In the genomic region with DNA sequence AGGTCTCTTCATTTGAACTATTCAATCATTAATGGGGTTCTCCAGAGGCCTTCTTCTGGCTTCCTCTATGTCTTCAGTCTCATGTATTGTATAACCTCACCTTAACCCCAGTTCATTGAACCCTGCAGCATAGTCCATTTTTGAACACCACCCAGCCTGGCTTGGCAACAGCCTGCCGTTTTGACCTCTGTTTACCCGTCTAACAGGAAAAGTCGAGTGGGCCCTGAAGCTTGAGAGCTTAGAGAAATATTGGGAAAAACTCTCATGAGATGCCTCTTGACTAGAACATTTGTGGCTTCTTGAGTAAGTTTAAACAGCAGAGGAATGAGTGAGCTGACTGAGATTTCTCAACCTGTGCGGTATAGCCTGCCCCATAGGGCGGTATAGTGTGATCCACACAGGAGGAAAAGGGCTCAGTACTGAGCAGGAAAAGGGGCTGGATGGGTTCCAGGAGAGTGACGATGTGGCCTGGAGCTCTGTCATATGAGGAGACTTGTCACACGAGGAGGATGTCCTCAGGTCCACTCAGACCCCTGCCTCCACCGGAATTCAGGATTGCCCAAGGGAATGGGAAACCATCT, we compare ENCODE assay signal across 16 mouse cellular contexts. TPM values are rescaled to one million over a fixed set of nuclear protein-coding genes. Genes with fewer than 3 reads are reported as not detected.
DNase-seq lines count a peak whose midpoint lies in the region; ATAC-seq and TF ChIP-seq lines count a peak whose summit lies in the region.
"Had no signal": no experiment of that assay in that cellular context is flagged by ENCODE, and none has a peak within 500 bp of the region (broad histone marks: within the 10 kb centered on the region; RNA-seq: fewer than 3 reads in every experiment).

No protein-coding gene starts in this region.

- H3K36me3 ChIP-seq in heart, embryonic 11.5 days (ENCODE audit: control insufficient read depth, insufficient read depth, low read length): no peaks in the 10 kb centered on the region
- H3K36me3 ChIP-seq: embryonic facial prominence, embryonic 13.5 days; forebrain, embryonic 12.5 days; liver, embryonic 15.5 days; midbrain, embryonic 15.5 days had no signal

- H3K27me3 ChIP-seq in heart, embryonic 11.5 days (ENCODE audit: control insufficient read depth, insufficient read depth, low read length): no peaks in the 10 kb centered on the region; the same call in 1 of the 2 replicates
- H3K27me3 ChIP-seq in cerebellum, adult 2 months (ENCODE audit: control insufficient read depth, insufficient read depth, low read length): no peaks in the 10 kb centered on the region
- H3K27me3 ChIP-seq: midbrain, embryonic 15.5 days had no signal

- no peak overlapping the region for H3K4me2 ChIP-seq in heart, embryonic 11.5 days
- H3K4me2 ChIP-seq: embryonic facial prominence, embryonic 13.5 days; forebrain, embryonic 12.5 days; hindbrain, embryonic 14.5 days; liver, embryonic 15.5 days; midbrain, embryonic 15.5 days had no signal

- no peak overlapping the region for H3K27ac ChIP-seq in heart, embryonic 11.5 days (ENCODE audit: low read depth, low read length)
- H3K27ac ChIP-seq in cerebellum, adult 2 months (ENCODE audit: insufficient read depth, low read length): no peak overlapping the region
- H3K27ac ChIP-seq: embryonic facial prominence, embryonic 13.5 days; forebrain, embryonic 12.5 days; heart, adult 2 months; hindbrain, embryonic 14.5 days; liver, embryonic 15.5 days; midbrain, embryonic 15.5 days; stomach, postnatal 0 days had no signal

- TF ChIP-seq CTCF in cerebellum, adult 2 months (IDR thresholded peaks at IDR 0.05; ENCODE audit: borderline replicate concordance, insufficient read depth, low read depth, low read length): no peak

- no peak for ATAC-seq in heart, embryonic 11.5 days (replicated peaks; ENCODE audit: insufficient number of reproducible peaks, low FRiP score, low TSS enrichment)
- ATAC-seq: midbrain, embryonic 15.5 days had no signal

- intact Hi-C loops in heart, postnatal 14 days (cut with DNase I): loop anchor here (5.0 kb wide), 1 partner anchor 120 kb away; no protein-coding TSS in a partner anchor

- no peak for TF ChIP-seq POLR2A in cerebellum, adult 2 months (IDR thresholded peaks at IDR 0.05; ENCODE audit: borderline replicate concordance, insufficient read depth, low read length)

- H3K9me3 ChIP-seq in heart, embryonic 11.5 days (replicated peaks; ENCODE audit: control insufficient read depth, low read length): no peaks in the 10 kb centered on the region
- H3K9me3 ChIP-seq: embryonic facial prominence, embryonic 13.5 days; forebrain, embryonic 12.5 days; liver, embryonic 15.5 days; midbrain, embryonic 15.5 days had no signal

- no peak overlapping the region for H3K9ac ChIP-seq in heart, embryonic 11.5 days (ENCODE audit: low read depth, low read length)
- H3K9ac ChIP-seq: embryonic facial prominence, embryonic 13.5 days; forebrain, embryonic 12.5 days; hindbrain, embryonic 14.5 days; liver, embryonic 15.5 days; midbrain, embryonic 15.5 days had no signal

- H3K4me3 ChIP-seq in heart, embryonic 11.5 days (ENCODE audit: low read depth, low read length): no peak overlapping the region
- H3K4me3 ChIP-seq in cerebellum, adult 2 months (replicated peaks; ENCODE audit: insufficient read depth, low read depth, low read length): no peak overlapping the region
- H3K4me3 ChIP-seq: embryonic facial prominence, embryonic 13.5 days; forebrain, embryonic 12.5 days; heart, adult 2 months; liver, embryonic 15.5 days; midbrain, embryonic 15.5 days had no signal

- 71% methylated on average over 8 of the region's 8 CpGs for WGBS in heart, embryonic 11.5 days (ENCODE audit: insufficient replicate concordance)
- WGBS in cerebellum, adult 2 months: 66% methylated on average over 8 of the region's 8 CpGs

- peak; percentile 17 to 48 for DNase-seq in heart, postnatal 14 days
- DNase-seq in heart, postnatal 4 days: peak; percentile 38
- DNase-seq in kidney, postnatal 25 days: peak; percentile 57 to 82
- peak; percentile 90 for DNase-seq in lung, postnatal 36 days
- DNase-seq in right cerebral cortex, adult 18-20 months: no peak
- no peak for DNase-seq in cerebellum, adult 2 months
- DNase-seq: cerebellum, postnatal 25 days; right cerebral cortex, postnatal 4 days had no signal

- no peaks in the 10 kb centered on the region for H3K4me1 ChIP-seq in heart, embryonic 11.5 days (ENCODE audit: control insufficient read depth, insufficient read depth, low read length)
- H3K4me1 ChIP-seq in cerebellum, adult 2 months (ENCODE audit: control insufficient read depth, insufficient read depth, low read length): no peaks in the 10 kb centered on the region; the same call in 1 of the 2 replicates
- H3K4me1 ChIP-seq: embryonic facial prominence, embryonic 13.5 days; forebrain, embryonic 12.5 days; midbrain, embryonic 15.5 days had no signal

RNA-seq across cellular contexts. Expression of a gene that starts 14.5 kb away (rescaled TPM):
- 10 to 100 TPM; 14.7 to 32.9 TPM for total RNA-seq in heart, postnatal 14 days (2021)
- polyA plus RNA-seq in heart, embryonic 11.5 days (2014; fragmentation: Nextera tagmentation; extraction: Ambion mirVana): 2.1 and 2.2 TPM in 2 replicates
- total RNA-seq in heart, postnatal 4 days (2021): 10 to 100 TPM; 12.3 to 12.9 TPM
- polyA plus RNA-seq in cerebellum, adult 2 months (2012; rRNA removed): 151 and 160 TPM in 2 replicates

Comparison
In these comparisons a context has a peak if more than half of its experiments do, and no peak if none do; other contexts are left out.
1. DNase-seq: peak in heart, postnatal 14 days (2 of 2), heart, postnatal 4 days (single experiment), kidney, postnatal 25 days (2 of 2) and lung, postnatal 36 days (single experiment); none in right cerebral cortex, adult 18-20 months (single experiment) and cerebellum, adult 2 months (0 of 2).